Mouse (Mus musculus) G1E (cell line): ENCODE measurements around the gene Adam8.

Experiments
- CTCF ChIP-seq: IDR thresholded peaks from 2 replicates; pipeline ENCODE4 v1.5.1; 2012; ENCODE audit warnings: low read depth, low read length, inconsistent platforms, mixed read lengths
- GATA1 ChIP-seq: IDR thresholded peaks from 2 replicates; pipeline ENCODE4 v1.6.1; 2012; ENCODE audit warnings: borderline replicate concordance, low read length, inconsistent platforms, mixed read lengths
- GATA2 ChIP-seq: IDR thresholded peaks from 2 replicates; pipeline ENCODE4 v1.6.1; 2012; ENCODE audit warnings: low read depth, low read length, inconsistent platforms, borderline replicate concordance
- TAL1 ChIP-seq: conservative IDR thresholded peaks from 2 replicates; pipeline ENCODE4 v1.6.1; 2012; ENCODE audit warnings: low read depth, low read length, inconsistent platforms, mixed read lengths

- TF ChIP-seq TAL1, result no peak
- TF ChIP-seq CTCF, result no peak
- no peak for TF ChIP-seq GATA1
- no peak for TF ChIP-seq GATA2
Measured at GRCm38 (mm10) chr7:139943674-139944281, 48.6 kb downstream of the Adam8 start, which contains the start of gene Utf1.
